Mouse (Mus musculus): Measurements from ENCODE around the gene Copz1.
A peak's percentile ranks its signal among the peaks of the same experiment; 100 is the strongest.

- TF ChIP-seq EP300 (IDR thresholded peaks at IDR 0.05; ENCODE audit: low read depth) (peak; percentile 23; the same call in 1 of the 2 replicates), CTCF (IDR thresholded peaks at IDR 0.05; ENCODE audit: low read depth) (no peak)
Observed at GRCm38 (mm10) chr15:103245616-103246015, 26.9 kb upstream of the Copz1 start.
